Mouse (Mus musculus) liver, adult 2 months (tissue): ENCODE measurements around the gene Trim38. TPM values are rescaled to one million over a fixed set of nuclear protein-coding genes. Genes with fewer than 3 reads are reported as not detected.
A peak's percentile ranks its signal among the peaks of the same experiment; 100 is the strongest.

Source experiments
- DNase-seq: peaks from one replicate; pipeline ENCODE4 v3.0.0-alpha.2; 2011; ENCODE audit warnings: low read depth, low spot score; ENCODE audit errors: extremely low read depth
- H3K27ac ChIP-seq: fragments of 200-500 bp; replicated peaks from 2 replicates; pipeline ENCODE4 v1.5.1; 2012; ENCODE audit warnings: low read depth, mild to moderate bottlenecking, control low read depth, inconsistent platforms, low read length; ENCODE audit not compliant: insufficient read depth
- H3K27me3 ChIP-seq: fragments of 200-500 bp; 2 replicates; pipeline ENCODE4 v1.6.1; 2012; ENCODE audit warnings: mild to moderate bottlenecking, moderate library complexity, low read length, inconsistent platforms; ENCODE audit not compliant: control insufficient read depth, insufficient read depth
- H3K36me3 ChIP-seq: fragments of 200-500 bp; 2 replicates; pipeline ENCODE4 v1.6.1; 2012; ENCODE audit warnings: low read length, inconsistent platforms; ENCODE audit not compliant: control insufficient read depth, insufficient read depth
- H3K4me1 ChIP-seq: fragments of 200-500 bp; 2 replicates; pipeline ENCODE4 v1.6.1; 2011; ENCODE audit warnings: low read length; ENCODE audit not compliant: control insufficient read depth, insufficient read depth
- H3K4me3 ChIP-seq: fragments of 200-500 bp; 2 replicates; pipeline ENCODE4 v1.5.1; 2011; ENCODE audit warnings: low read depth, mild to moderate bottlenecking, control low read depth, low read length, moderate library complexity; ENCODE audit not compliant: insufficient read depth
- H3K79me2 ChIP-seq: fragments of 200-500 bp; 2 replicates; pipeline ENCODE4 v1.6.1; 2012; ENCODE audit warnings: inconsistent platforms, mild to moderate bottlenecking, low read length, moderate library complexity; ENCODE audit not compliant: control insufficient read depth, insufficient read depth
- H3K9ac ChIP-seq: fragments of 200-500 bp; 2 replicates; pipeline ENCODE4 v1.6.1; 2012; ENCODE audit warnings: low read depth, mild to moderate bottlenecking, control low read depth, inconsistent platforms, low read length
- CTCF ChIP-seq: fragments of 200-500 bp; IDR thresholded peaks from 2 replicates; pipeline ENCODE4 v1.5.1; 2011; ENCODE audit warnings: low read depth, low read length, control low read depth
- POLR2A ChIP-seq: fragments of 200-500 bp; IDR thresholded peaks from 2 replicates; pipeline ENCODE4 v1.6.1; 2011; ENCODE audit warnings: low read length, control low read depth; ENCODE audit not compliant: insufficient read depth; ENCODE audit errors: extremely low read depth
- WGBS: fragments of 180-500 bp; shearing (Covaris S2); methylation state at CpG from one replicate; pipeline ENCODE4 v1.1.7; 2018; 5-methylcytosine and 5-hydroxymethylcytosine counted together
- polyA plus RNA-seq: library from polyadenylated mRNA; depleted of rRNA; stranded (reverse); fragments of >200 nt; gene quantifications from 2 replicates; pipeline ENCODE4 v1.2.3, GENCODE M21; 2012
- total RNA-seq: library from RNA; depleted of rRNA; stranded (reverse); fragments of >200 nt; gene quantifications from 2 replicates; pipeline ENCODE4 v1.2.3, GENCODE M21; 2014

The Trim38 gene
- total and polyA plus RNA-seq, 2 experiments = not detected

GRCm38 (mm10) chr13:23739069-23739921, 30.4 kb upstream of the Trim38 start:
- peak overlapping the region; percentile 68 for H3K27ac ChIP-seq
- peak; percentile 95 for DNase-seq
- peak overlapping the region; percentile 67 for H3K9ac ChIP-seq
- WGBS = under 1% methylated on average over 39 of the region's 39 CpGs
- H3K4me3 ChIP-seq = peak overlapping the region; percentile 63
- TF ChIP-seq POLR2A (peak; percentile 76), CTCF (no peak; the same call in 1 of the 2 replicates)
- no peaks in the 10 kb centered on the region for H3K27me3 ChIP-seq
- H3K79me2 ChIP-seq = no peaks in the 10 kb centered on the region
- no peaks in the 10 kb centered on the region for H3K36me3 ChIP-seq
- H3K4me1 ChIP-seq = peaks cover 4% of the 10 kb centered on the region; the same call in 1 of the 2 replicates

- Histone ChIP-seq H3K27me3 (no peaks in the 10 kb centered on the region), H3K4me1 (peaks cover 7% of the 10 kb centered on the region; the same call in 1 of the 2 replicates), H3K4me3 (peak overlapping the region; percentile 63), H3K27ac (peak overlapping the region; percentile 65), H3K9ac (peak overlapping the region; percentile 57), H3K36me3 (no peaks in the 10 kb centered on the region), H3K79me2 (no peaks in the 10 kb centered on the region)
- DNase-seq = no peak
- WGBS = under 1% methylated on average over 14 of the region's 14 CpGs
- TF ChIP-seq POLR2A = no peak; the same call in 1 of the 2 replicates
- TF ChIP-seq CTCF = no peak
Measured at GRCm38 (mm10) chr13:23739922-23740252, 29.8 kb upstream of the Trim38 start.

GRCm38 (mm10) chr13:23740256-23740840, 29.4 kb upstream of the Trim38 start:
- no peaks in the 10 kb centered on the region for H3K36me3 ChIP-seq
- no peak for DNase-seq
- peak overlapping the region; percentile 63 for H3K4me3 ChIP-seq
- peak overlapping the region; percentile 57 for H3K9ac ChIP-seq
- H3K27ac ChIP-seq = peak overlapping the region; percentile 65; the same call in 1 of the 2 replicates
- no peaks in the 10 kb centered on the region for H3K79me2 ChIP-seq
- 19% methylated on average over 13 of the region's 13 CpGs for WGBS
- TF ChIP-seq POLR2A (no peak), CTCF (no peak)
- H3K4me1 ChIP-seq = peaks cover 8% of the 10 kb centered on the region; the same call in 1 of the 2 replicates
- H3K27me3 ChIP-seq = no peaks in the 10 kb centered on the region

GRCm38 (mm10) chr13:23740910-23741309, 28.8 kb upstream of the Trim38 start:
- Histone ChIP-seq H3K27ac (no peak overlapping the region), H3K4me1 (peaks cover 10% of the 10 kb centered on the region; the same call in 1 of the 2 replicates), H3K4me3 (no peak overlapping the region), H3K36me3 (no peaks in the 10 kb centered on the region), H3K79me2 (no peaks in the 10 kb centered on the region), H3K9ac (no peak overlapping the region), H3K27me3 (no peaks in the 10 kb centered on the region)
- 70% methylated on average over 5 of the region's 5 CpGs for WGBS
- DNase-seq = no peak
- TF ChIP-seq POLR2A = no peak

DNA sequence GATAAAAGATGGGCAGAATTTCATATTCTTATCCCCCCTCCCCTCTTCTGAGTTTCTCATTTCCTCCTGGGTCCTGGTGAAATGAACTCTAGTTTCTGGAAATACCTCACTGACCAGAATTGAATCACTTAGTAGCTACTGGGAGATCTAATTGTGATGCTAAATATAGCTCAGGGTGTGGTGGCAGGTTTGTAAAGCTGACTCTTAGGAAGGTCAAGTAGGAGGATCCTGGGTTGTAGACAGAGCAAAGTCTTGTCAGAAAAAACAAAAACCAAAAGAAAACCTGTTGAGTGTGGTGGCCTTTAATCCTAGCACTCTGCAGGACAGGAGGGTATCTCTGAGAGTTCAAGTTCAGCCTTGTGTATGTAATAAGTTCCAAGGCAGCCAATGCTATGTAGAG, 27.7 kb upstream of the Trim38 start:
- no peak overlapping the region for H3K4me3 ChIP-seq

More for the DNA sequence above, 27.7 kb upstream of the Trim38 start:
- no peak overlapping the region for H3K27ac ChIP-seq
- DNase-seq = no peak
- H3K36me3 ChIP-seq = no peaks in the 10 kb centered on the region
- no peak overlapping the region for H3K9ac ChIP-seq
- TF ChIP-seq POLR2A = no peak
- TF ChIP-seq CTCF = no peak
- H3K27me3 ChIP-seq = no peaks in the 10 kb centered on the region
- H3K79me2 ChIP-seq = no peaks in the 10 kb centered on the region
- peaks cover 10% of the 10 kb centered on the region; the same call in 1 of the 2 replicates for H3K4me1 ChIP-seq
